Mouse (Mus musculus) urinary bladder, postnatal 36 days (tissue): ENCODE data around the gene Thsd4.

Experiments
- DNase-seq, 2 experiments: peaks; one replicate each; pipeline ENCODE4 v3.0.0; 2022; ENCODE audit warnings: low spot score in 2 of 2, mixed read lengths in 1 of 2

Thsd4 gene

GRCm38 (mm10) chr9:60381010-60381409, 140.8 kb downstream of the Thsd4 start:
- DNase-seq: no peak

GRCm38 (mm10) chr9:60380550-60380949, 141.3 kb downstream of the Thsd4 start:
- DNase-seq: no peak

GRCm38 (mm10) chr9:60378235-60378634, 143.6 kb downstream of the Thsd4 start:
- no peak for DNase-seq

GRCm38 (mm10) chr9:60373161-60373737, 148.6 kb downstream of the Thsd4 start:
- no peak for DNase-seq

- DNase-seq: peak in 1 of 2 experiments; percentile 42
These were observed 153.3 kb downstream of the Thsd4 start for GRCm38 (mm10) chr9:60368516-60368915.

GRCm38 (mm10) chr9:60367617-60368305, 154.1 kb downstream of the Thsd4 start:
- no peak for DNase-seq

GRCm38 (mm10) chr9:60364166-60364781, 157.6 kb downstream of the Thsd4 start:
- no peak for DNase-seq

GRCm38 (mm10) chr9:60352351-60352750, 169.5 kb downstream of the Thsd4 start:
- no peak for DNase-seq

GRCm38 (mm10) chr9:60351153-60351552, 170.7 kb downstream of the Thsd4 start:
- DNase-seq: no peak

- DNase-seq: no peak
These were observed 185.7 kb downstream of the Thsd4 start for GRCm38 (mm10) chr9:60336147-60336546.

GRCm38 (mm10) chr9:60335455-60335854, 186.4 kb downstream of the Thsd4 start:
- DNase-seq: no peak

GRCm38 (mm10) chr9:60329911-60330310, 191.9 kb downstream of the Thsd4 start:
- DNase-seq: no peak

- DNase-seq: no peak
These were observed 197.1 kb downstream of the Thsd4 start for GRCm38 (mm10) chr9:60324716-60325115.

GRCm38 (mm10) chr9:60323435-60323834, 198.4 kb downstream of the Thsd4 start:
- no peak for DNase-seq

GRCm38 (mm10) chr9:60317291-60317690, 204.6 kb downstream of the Thsd4 start:
- no peak for DNase-seq

GRCm38 (mm10) chr9:60316510-60316909, 205.3 kb downstream of the Thsd4 start:
- no peak for DNase-seq

GRCm38 (mm10) chr9:60315533-60315932, 206.3 kb downstream of the Thsd4 start:
- DNase-seq: no peak

GRCm38 (mm10) chr9:60313661-60314060, 208.2 kb downstream of the Thsd4 start:
- no peak for DNase-seq

GRCm38 (mm10) chr9:60312670-60313069, 209.2 kb downstream of the Thsd4 start:
- DNase-seq: no peak

GRCm38 (mm10) chr9:60311594-60312128, 210.2 kb downstream of the Thsd4 start:
- no peak for DNase-seq

- DNase-seq: no peak
These were observed 211.0 kb downstream of the Thsd4 start for GRCm38 (mm10) chr9:60310741-60311317.
